Mouse (Mus musculus) urinary bladder, adult 2 months (tissue): ENCODE data around the gene Noxo1. TPM values are rescaled to one million over a fixed set of nuclear protein-coding genes. Genes with fewer than 3 reads are reported as not detected.
"Not testable (repeated sequence)": the region's sequence is repeated elsewhere in the genome, so short reads cannot be mapped to it uniquely, and the experiment has no call there.

Source experiments
- DNase-seq: peaks from one replicate; pipeline ENCODE4 v3.0.0; 2022; ENCODE audit warnings: low spot score
- polyA plus RNA-seq: library from polyadenylated mRNA; depleted of rRNA; stranded (reverse); fragments of >200 nt; gene quantifications from 2 replicates; pipeline ENCODE4 v1.2.3, GENCODE M21; 2012; rRNA removed

The Noxo1 gene
- polyA plus RNA-seq: 7.6 and 10.7 TPM in 2 replicates

- DNase-seq: peak; percentile 83
Observed at GRCm38 (mm10) chr17:24696011-24696697, at the start of gene Noxo1, which contains the start of gene Gfer. Gene Noxo1, plus strand, starts transcription at chr17:24696234. Gene Gfer, minus strand, starts transcription at chr17:24696156.

- no peak for DNase-seq
Observed at GRCm38 (mm10) chr17:24646381-24646780, 49.7 kb upstream of the Noxo1 start.

- no peak for DNase-seq
Observed at GRCm38 (mm10) chr17:24647493-24647892, 48.5 kb upstream of the Noxo1 start.

- no peak for DNase-seq
Observed at GRCm38 (mm10) chr17:24648731-24649377, 47.2 kb upstream of the Noxo1 start.

- no peak for DNase-seq
Observed at GRCm38 (mm10) chr17:24649581-24650069, 46.4 kb upstream of the Noxo1 start.

- peak; percentile 57 for DNase-seq
Observed at GRCm38 (mm10) chr17:24650070-24650616, 45.9 kb upstream of the Noxo1 start, which contains the start of gene Slc9a3r2. Gene Slc9a3r2, minus strand, starts transcription at chr17:24650327.

DNA sequence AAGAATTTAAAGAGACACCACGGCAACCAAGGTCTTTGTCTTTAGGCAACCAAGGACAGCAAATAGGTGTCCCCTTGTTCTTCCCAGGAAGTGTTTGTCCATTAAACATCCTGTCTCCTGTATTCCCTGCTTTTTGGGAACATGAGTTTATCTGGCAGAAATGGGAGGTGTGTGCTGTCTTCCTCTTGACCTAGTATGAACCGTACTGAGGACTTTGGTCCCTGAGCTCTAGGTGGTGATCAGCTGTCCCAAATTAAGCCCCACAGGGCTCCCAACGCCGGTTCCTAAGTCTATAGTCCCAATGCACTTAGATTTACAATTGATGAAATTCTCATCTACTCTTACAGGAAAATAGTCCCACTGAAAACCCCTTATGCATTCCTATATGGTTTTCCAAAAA, 45.3 kb upstream of the Noxo1 start:
- no peak for DNase-seq

DNA sequence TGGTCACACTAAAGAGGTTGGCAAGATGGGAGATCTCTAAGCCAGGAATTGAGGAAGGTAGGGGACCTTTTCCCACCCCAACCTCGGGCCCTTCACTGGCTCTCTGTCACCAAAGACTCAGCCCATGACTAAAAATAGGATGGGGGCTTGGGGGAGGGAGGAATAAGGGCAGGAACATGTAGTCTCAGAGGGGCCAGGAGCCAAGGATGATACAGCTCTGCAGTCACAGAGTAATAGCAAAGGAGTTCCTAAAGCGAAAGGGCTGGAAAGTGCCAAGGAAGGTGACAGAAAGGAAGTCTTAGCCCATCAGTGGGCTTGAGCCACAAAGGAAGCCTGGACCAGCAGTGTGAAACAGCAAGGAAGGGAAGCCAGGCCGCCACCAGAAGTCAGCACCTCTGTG, 44.2 kb upstream of the Noxo1 start:
- DNase-seq: no peak

GRCm38 (mm10) chr17:24653967-24654710, 41.9 kb upstream of the Noxo1 start:
- DNase-seq: no peak

DNA sequence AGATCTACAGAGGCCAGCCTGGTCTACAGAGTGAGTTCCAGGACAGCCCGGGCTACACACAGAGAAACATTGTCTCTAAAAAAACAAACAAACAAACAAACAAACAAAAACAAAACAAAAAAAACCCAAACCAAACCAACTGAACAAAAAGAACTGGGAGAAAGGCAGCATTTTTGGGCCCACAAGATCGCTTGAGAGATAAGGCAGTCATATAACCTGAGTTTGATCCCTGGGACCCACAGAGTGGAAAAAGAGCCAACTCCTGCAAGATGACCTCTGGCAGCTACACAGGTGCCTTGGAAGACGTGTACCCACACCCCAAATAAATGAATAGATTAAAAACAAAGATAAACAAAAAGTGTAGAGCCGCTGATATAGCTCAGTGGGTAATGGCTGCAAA, 41.1 kb upstream of the Noxo1 start:
- DNase-seq: no peak

- DNase-seq: no peak
Observed at GRCm38 (mm10) chr17:24658017-24658758, 37.8 kb upstream of the Noxo1 start, which contains the start of gene Npw. Gene Npw, minus strand, starts transcription at chr17:24658457.

DNA sequence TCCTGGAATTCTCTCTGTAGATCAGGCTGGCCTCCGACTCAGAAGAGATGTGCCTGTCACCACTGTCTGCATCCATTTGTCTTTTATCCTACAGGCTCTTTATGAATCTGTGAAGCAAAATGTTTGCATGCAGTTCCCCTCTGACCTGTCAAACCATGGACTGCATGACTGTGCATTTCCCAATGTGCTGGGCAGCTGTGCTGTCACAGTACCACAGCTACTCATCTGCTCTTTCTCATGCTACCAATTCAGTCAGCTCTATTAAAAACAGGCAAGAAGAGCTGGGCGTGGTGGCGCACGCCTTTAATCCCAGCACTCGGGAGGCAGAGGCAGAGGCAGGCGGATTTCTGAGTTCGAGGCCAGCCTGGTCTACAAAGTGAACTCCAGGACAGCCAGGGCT, 29.0 kb upstream of the Noxo1 start:
- not testable (repeated sequence) for DNase-seq

GRCm38 (mm10) chr17:24667416-24667815, 28.6 kb upstream of the Noxo1 start:
- DNase-seq: peak; percentile 30

GRCm38 (mm10) chr17:24669214-24669544, 26.9 kb upstream of the Noxo1 start:
- DNase-seq: not testable (repeated sequence)

DNA sequence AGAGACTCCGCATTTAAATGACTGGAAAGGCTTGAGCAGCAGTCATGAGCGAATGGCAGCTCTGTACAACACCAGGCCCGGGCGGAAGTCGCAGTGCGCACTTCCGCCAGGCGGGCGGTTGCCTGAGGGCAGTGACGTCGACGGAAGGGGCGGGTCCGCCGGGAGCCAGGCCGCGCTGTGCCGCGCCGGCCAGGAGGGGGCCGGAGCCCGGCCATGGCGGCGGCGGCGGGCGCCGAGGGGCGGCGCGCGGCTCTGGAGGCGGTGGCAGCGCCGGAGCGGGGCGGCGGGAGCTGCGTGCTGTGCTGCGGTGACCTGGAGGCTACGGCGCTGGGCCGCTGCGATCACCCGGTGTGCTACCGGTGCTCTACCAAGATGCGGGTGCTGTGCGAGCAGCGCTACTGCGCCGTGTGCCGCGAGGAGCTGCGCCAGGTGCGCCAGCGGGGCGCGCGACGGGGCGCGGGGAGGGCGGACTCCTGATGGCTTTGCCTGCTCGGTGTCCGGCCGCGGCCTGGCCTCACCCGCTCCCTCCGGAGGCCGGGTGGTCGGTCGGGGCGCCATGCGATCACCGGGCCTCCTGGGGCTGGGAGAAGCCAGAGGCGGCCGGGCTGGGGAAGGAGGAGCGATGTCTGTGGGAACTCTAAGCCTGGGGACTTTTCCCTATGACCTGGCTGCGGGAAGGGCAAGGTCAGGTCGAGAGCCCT, 26.3 kb upstream of the Noxo1 start, which contains the start of gene Zfp598:
Zfp598 (plus strand) TSS at position 143 of the 701 bp plus-strand sequence.
- DNase-seq: peak; percentile 90

GRCm38 (mm10) chr17:24670246-24670844, 25.7 kb upstream of the Noxo1 start:
- DNase-seq: no peak

DNA sequence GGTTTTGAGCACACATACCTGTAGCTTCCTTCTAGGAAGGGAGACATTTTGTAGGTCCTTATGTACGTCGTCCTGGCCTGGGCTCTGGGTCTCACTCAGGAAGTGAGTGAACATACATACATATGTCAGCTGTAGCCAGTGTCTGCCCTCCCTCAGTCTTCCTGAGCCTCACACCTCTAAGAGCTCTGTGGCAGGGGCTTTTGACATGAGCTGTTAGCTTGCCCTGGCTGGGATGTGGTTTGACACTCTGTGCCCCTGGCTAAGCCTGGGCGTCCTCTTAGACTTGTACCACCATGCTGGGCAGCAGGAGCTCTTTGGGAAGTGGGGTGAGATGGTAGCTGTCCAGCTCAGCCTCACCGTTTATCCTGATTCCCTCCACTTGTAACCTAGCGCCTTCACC, 24.7 kb upstream of the Noxo1 start:
- DNase-seq: no peak

DNA sequence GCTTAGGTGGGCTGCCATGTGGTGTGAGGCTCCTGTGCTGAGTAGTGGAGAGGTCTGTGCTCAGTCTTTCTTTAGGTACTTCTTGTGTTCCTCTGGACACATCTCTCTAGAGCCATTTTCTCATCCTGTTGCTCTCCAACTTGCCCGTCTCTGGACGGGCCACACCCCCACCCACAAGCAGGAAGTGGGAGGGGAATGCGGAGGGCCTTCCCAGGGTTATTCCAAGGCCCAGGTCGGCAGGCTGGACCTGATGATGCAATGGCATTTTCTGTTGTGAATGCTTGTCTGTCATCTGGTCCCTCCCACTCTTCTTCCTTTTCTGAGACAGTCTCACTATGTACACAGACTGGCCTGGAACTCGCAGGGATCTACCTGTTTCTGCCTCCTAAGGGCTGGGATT, 23.9 kb upstream of the Noxo1 start:
- DNase-seq: no peak

DNA sequence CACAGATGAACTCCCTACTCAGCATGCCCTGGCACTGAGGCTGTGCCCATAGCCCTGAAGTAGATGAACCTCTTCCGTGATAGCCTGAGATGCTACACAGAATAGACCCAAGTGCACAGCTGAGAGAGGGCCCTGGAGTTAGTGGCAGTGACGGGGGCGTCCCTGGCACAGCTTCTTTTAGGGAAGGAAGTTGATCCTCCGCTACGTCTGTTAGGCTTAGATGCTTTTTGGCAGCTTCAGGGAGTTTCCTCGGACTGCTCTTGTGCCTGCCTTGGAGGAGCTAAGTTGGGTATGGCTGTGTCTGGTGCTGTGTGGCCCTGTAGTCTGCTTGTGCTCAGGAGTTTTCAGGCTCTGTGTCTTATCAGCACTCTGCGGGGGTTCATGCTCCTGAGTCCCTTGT, 21.8 kb upstream of the Noxo1 start:
- DNase-seq: no peak

DNA sequence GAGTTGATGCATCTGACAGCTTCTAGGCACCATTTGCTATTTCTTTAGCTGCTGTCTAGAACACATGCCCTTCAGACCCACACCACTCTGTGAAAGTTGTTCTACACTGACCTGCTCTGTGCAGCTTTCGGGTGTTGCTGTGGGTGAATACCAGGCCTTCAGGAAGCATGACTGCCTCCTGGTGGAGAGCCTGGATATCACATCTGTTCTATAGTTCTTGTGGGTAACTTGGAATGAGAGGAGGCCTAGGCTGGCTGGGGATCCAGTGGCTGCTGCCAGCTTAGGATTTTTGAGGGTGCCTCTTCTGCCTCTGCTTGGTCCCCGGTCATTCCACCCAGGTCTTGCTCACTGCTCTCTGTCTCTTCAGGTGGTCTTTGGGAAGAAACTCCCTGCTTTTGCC, 19.8 kb upstream of the Noxo1 start:
- DNase-seq: no peak
